Mouse (Mus musculus): ENCODE results near the gene Alk. TPM values are rescaled to one million over a fixed set of nuclear protein-coding genes. Genes with fewer than 3 reads are reported as not detected.

The Alk gene
- total and polyA plus RNA-seq, 3 experiments, result not detected

- H3K36me3 ChIP-seq (ENCODE audit: control insufficient read depth in 1 of 2, insufficient read depth in 2 of 2, low read length in 2 of 2), result no peaks in the 10 kb centered on the region
- TF ChIP-seq GATA1 (IDR thresholded peaks at IDR 0.05; ENCODE audit: low read depth, low read length) (no peak), NELFE (IDR thresholded peaks at IDR 0.05; ENCODE audit: low read depth, low read length) (no peak), E2F4 (IDR thresholded peaks at IDR 0.05; ENCODE audit: borderline replicate concordance, low read depth, low read length) (no peak), MAX (IDR thresholded peaks at IDR 0.05; ENCODE audit: low read length) (no peak), ZKSCAN1 (IDR thresholded peaks at IDR 0.05; ENCODE audit: low read depth, low read length) (no peak), ZMIZ1 (IDR thresholded peaks at IDR 0.05; ENCODE audit: low read depth, low read length) (no peak), ELF1 (IDR thresholded peaks at IDR 0.05; ENCODE audit: low read depth, low read length) (no peak), USF1 (IDR thresholded peaks at IDR 0.05; ENCODE audit: low read depth, low read length) (no peak), ZC3H11A (IDR thresholded peaks at IDR 0.05; ENCODE audit: low read depth, low read length) (no peak), ETS1 (IDR thresholded peaks at IDR 0.05; ENCODE audit: low read depth, low read length) (no peak), USF2 (IDR thresholded peaks at IDR 0.05; ENCODE audit: borderline replicate concordance in 1 of 2, insufficient read depth in 1 of 2, low read depth in 1 of 2, low read length in 2 of 2) (no peak), RCOR1 (IDR thresholded peaks at IDR 0.05; ENCODE audit: low read depth, low read length) (no peak), TBP (IDR thresholded peaks at IDR 0.05; ENCODE audit: low read depth, low read length) (no peak), MYB (IDR thresholded peaks at IDR 0.05; ENCODE audit: low read depth, low read length) (no peak), SMC3 (IDR thresholded peaks at IDR 0.05; ENCODE audit: low read depth, low read length) (no peak), ZNF384 (IDR thresholded peaks at IDR 0.05; ENCODE audit: low read depth, low read length) (no peak), CTCF (IDR thresholded peaks at IDR 0.05 in 2 of 3, conservative IDR thresholded peaks at IDR 0.05 in 1 of 3; ENCODE audit: control insufficient read depth in 1 of 3, insufficient read depth in 1 of 3, low read depth in 2 of 3, low read length in 3 of 3, poor library complexity in 1 of 3, severe bottlenecking in 1 of 3) (no peak)
- H3K4me1 ChIP-seq (ENCODE audit: control insufficient read depth in 1 of 2, insufficient read depth in 2 of 2, low read length in 2 of 2), result no peaks in the 10 kb centered on the region
- H3K9ac ChIP-seq (ENCODE audit: control insufficient read depth, low read depth, low read length, poor library complexity, severe bottlenecking), result no peak overlapping the region
- no peak overlapping the region for H3K4me3 ChIP-seq (ENCODE audit: control insufficient read depth in 1 of 2, insufficient read depth in 1 of 2, low read depth in 2 of 2, low read length in 2 of 2)
- no peaks in the 10 kb centered on the region for H3K79me2 ChIP-seq (ENCODE audit: control insufficient read depth, insufficient read depth, low read length, poor library complexity)
- H3K27ac ChIP-seq (ENCODE audit: control insufficient read depth, low read depth, low read length), result no peak overlapping the region
- DNase-seq (ENCODE audit: low read depth, low spot score), result no peak
- H3K27me3 ChIP-seq (ENCODE audit: control insufficient read depth in 1 of 2, insufficient read depth in 2 of 2, low read length in 2 of 2), result no peaks in the 10 kb centered on the region
- no peaks in the 10 kb centered on the region for H3K9me3 ChIP-seq (replicated peaks; ENCODE audit: insufficient read depth, low read length)
These were observed 772.5 kb downstream of the Alk start for GRCm38 (mm10) chr17:71831960-71832359.

GRCm38 (mm10) chr17:71828647-71829414 is 775.6 kb downstream of the Alk start:
- Histone ChIP-seq H3K27me3 (ENCODE audit: control insufficient read depth in 1 of 2, insufficient read depth in 2 of 2, low read length in 2 of 2) (no peaks in the 10 kb centered on the region), H3K9me3 (replicated peaks; ENCODE audit: insufficient read depth, low read length) (no peaks in the 10 kb centered on the region), H3K4me3 (ENCODE audit: control insufficient read depth in 1 of 2, insufficient read depth in 1 of 2, low read depth in 2 of 2, low read length in 2 of 2) (no peak overlapping the region), H3K79me2 (ENCODE audit: control insufficient read depth, insufficient read depth, low read length, poor library complexity) (no peaks in the 10 kb centered on the region), H3K4me1 (ENCODE audit: control insufficient read depth in 1 of 2, insufficient read depth in 2 of 2, low read length in 2 of 2) (no peaks in the 10 kb centered on the region), H3K36me3 (ENCODE audit: control insufficient read depth in 1 of 2, insufficient read depth in 2 of 2, low read length in 2 of 2) (no peaks in the 10 kb centered on the region), H3K9ac (ENCODE audit: control insufficient read depth, low read depth, low read length, poor library complexity, severe bottlenecking) (no peak overlapping the region), H3K27ac (ENCODE audit: control insufficient read depth, low read depth, low read length) (no peak overlapping the region)
- no peak for TF ChIP-seq POLR2A (IDR thresholded peaks at IDR 0.05; ENCODE audit: control insufficient read depth in 1 of 2, insufficient read depth in 1 of 2, low read depth in 1 of 2, low read length in 2 of 2, poor library complexity in 1 of 2)
- TF ChIP-seq POLR2AphosphoS5 (IDR thresholded peaks at IDR 0.05; ENCODE audit: borderline replicate concordance, low read depth, low read length), result no peak
- no peak for TF ChIP-seq POLR2AphosphoS2 (IDR thresholded peaks at IDR 0.05; ENCODE audit: low read length)
- no peak for DNase-seq (ENCODE audit: low read depth, low spot score)

Measured in MEL (cell line).